Mouse (Mus musculus): ENCODE results near the gene Rpl28. TPM values are rescaled to one million over a fixed set of nuclear protein-coding genes. Genes with fewer than 3 reads are reported as not detected.

Rpl28 gene
- total RNA-seq (2021), result 100 to 1,000 TPM; 431 to 514 TPM
- long read RNA-seq, experiment 1, transcript Rpl28-201 (5 exons, 1,106 nt), result major isoform, 196 of 237 reads
- long read RNA-seq, experiment 1, transcript Rpl28-202 (4 exons, 772 nt), result minor isoform, 23 of 237 reads
- long read RNA-seq, experiment 1, partial matches to known transcripts, result 15 of 237 reads
- long read RNA-seq, experiment 1, other reads (novel, unspliced or antisense), result 1 of 237 reads
- long read RNA-seq, experiment 2, transcript Rpl28-202 (4 exons, 772 nt), result minor isoform, 25 of 322 reads
- long read RNA-seq, experiment 2, transcript Rpl28-201 (5 exons, 1,106 nt), result major isoform, 278 of 322 reads
- long read RNA-seq, experiment 2, partial matches to known transcripts, result 16 of 322 reads
- long read RNA-seq, experiment 2, other reads (novel, unspliced or antisense), result 2 of 322 reads

DNA sequence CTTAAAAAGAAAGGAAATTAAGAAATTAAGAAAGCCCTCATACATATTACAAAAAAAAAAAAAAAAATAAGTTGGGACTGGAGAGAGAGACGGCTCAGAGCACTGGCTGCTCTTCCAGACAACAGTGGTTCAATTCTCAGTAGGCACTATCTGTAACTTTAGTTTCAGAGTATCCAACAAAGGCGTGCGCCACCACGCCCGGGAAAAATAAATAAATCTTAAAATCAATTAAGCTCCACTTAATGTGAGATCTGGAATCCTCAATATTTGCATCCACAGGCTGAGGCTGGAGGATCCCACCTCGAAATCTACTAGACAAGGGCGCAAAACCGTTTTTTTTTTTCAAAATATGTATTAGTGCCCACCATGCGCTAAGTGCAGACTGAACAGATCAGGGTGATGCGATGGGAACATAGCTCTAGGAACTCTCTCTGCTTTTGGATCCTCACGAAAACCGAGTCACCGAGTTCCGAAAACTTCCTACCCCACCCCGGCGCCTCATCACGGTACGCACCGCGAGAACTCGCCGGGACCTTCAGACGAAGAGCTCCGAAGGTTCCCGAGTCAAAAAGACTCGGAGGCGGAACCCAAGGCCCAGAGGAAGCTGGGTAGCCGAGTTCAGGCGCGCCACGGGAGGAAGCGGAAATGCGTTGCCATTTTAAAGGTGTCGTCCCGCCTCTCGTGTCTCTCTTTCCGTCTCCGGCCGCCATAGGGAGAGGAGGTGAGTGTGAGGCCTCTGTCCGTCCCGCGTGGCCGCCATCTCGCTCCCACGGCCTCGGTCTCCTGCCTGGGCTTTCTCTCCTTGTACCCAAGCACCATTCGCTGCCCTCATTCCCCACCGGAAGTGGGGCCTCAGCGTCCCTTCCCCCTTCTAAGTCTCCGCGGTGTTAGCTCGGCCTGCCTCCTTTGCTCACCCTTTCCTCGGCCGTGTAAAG is at the start of gene Rpl28:
Gene Rpl28, plus strand, starts transcription at position 597 of the 935 bp plus-strand sequence.
- DNase-seq, result peak; percentile 88 to 94
- intact Hi-C loops (cut with DNase I), result loop anchor here (10.0 kb wide), 1 partner anchor 658 kb away; the partner anchor contains the start of gene Leng8

DNA sequence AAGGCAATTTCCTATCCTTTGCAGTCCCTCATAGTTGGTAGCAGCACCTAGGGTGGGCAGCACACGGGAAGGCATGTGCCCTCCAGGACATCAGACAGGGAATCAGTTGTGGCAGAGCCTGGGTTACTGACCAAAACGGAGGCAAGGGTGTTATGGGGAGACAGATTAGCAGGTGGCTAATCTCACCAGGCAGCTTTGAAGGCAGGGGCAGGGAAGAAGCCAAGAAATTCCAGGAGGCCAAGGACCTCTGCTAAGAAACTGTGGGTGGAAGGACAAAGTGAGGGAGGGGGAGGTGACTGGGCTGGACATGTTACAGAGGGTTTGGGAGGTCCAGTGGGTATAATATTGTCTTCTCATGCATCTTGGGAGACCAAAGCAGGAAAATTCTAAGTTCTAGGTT is 49.3 kb upstream of the Rpl28 start:
- no peak for DNase-seq
- intact Hi-C loops (cut with DNase I), result no loop called here

- intact Hi-C loops (cut with DNase I), result no loop called here
- DNase-seq, result no peak
Observed at GRCm38 (mm10) chr7:4744886-4745285, 47.8 kb upstream of the Rpl28 start.

DNA sequence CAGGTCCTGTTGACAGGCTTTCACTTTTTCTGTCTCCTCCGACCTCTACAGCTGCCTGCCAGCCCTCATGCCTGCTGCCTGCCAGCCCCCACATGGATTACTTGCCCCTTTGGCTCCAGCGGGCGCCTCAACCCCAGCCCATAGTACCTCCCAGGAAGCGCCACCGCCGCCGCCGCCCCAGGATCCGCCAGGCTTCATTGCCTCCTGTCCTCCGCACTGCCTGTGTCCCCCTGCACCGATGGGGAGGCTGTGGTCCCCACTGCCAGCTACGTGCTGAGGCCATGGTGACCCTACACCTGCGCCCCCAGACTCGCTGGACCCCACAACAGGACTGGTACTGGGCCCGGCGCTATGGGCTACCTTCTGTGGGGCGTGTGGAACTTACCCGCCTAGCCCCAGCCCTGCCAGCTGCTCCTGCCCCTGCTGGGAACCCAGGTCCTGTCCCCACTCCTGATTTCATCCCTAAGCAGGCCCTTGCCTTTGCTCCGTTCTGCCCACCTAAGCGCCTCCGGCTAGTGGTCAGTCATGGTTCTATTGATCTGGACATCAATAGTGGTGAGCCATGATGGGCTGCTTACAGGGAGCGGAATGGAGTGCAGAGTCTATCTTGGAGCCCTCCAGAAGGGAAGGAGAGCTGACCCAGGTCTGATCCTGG is 46.2 kb upstream of the Rpl28 start:
- no peak for DNase-seq
- intact Hi-C loops (cut with DNase I), result no loop called here

GRCm38 (mm10) chr7:4747156-4747899 is 45.3 kb upstream of the Rpl28 start:
- intact Hi-C loops (cut with DNase I), result no loop called here
- no peak for DNase-seq

GRCm38 (mm10) chr7:4748321-4748720 is 44.4 kb upstream of the Rpl28 start:
- intact Hi-C loops (cut with DNase I), result no loop called here
- DNase-seq, result no peak

GRCm38 (mm10) chr7:4749169-4749568 is 43.5 kb upstream of the Rpl28 start:
- no peak for DNase-seq
- intact Hi-C loops (cut with DNase I), result no loop called here

DNA sequence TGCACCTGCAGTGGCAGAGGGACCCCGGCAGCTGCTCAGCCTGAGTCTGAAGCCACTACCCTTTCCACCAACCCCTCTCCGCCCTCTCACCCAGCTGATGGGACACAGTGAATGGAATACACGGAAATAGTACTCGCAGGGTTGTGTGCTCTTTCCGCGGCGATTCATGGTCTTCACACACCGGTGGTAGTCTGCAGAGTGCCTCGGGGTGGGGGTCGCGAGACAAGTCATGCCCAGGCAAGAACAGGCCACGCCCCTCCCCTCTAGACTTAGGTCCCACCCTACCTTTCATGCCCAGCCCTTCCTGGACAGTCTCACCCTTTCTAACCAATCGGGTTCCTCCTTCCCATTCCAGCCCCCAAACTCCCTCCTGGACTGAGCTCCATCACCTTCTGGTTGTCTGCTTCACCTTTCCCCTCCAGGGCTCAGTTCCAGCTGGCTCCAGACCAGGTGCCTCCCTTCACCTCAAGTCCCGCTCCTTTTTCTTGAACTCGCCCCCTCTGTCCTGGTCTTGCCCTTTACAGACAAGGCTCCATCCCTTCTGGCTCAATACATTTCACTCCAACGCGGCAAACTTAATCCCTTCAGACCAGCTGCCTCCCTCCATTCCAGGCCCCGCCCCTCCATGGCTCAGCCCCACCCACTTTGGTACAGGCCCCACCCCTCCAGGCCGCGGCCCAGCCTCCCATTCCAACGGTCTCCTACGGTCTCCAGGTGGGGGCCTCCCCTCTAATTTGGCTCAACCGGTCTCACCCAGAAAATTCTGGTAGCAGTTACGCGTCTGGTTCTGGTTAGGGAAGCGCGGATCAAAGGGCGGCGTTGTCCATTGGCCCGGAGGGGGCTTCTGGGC is 40.5 kb upstream of the Rpl28 start:
- intact Hi-C loops (cut with DNase I), result no loop called here
- no peak for DNase-seq

- intact Hi-C loops (cut with DNase I), result no loop called here
- peak in 1 of 2 experiments; percentile 41 for DNase-seq
Observed at GRCm38 (mm10) chr7:4752821-4753570, 39.7 kb upstream of the Rpl28 start, which contains the start of gene Cox6b2. Gene Cox6b2 (minus strand): TSS chr7:4753094.

GRCm38 (mm10) chr7:4759670-4760069 is 33.0 kb upstream of the Rpl28 start:
- intact Hi-C loops (cut with DNase I), result no loop called here
- DNase-seq, result no peak

GRCm38 (mm10) chr7:4764946-4765710 is 27.5 kb upstream of the Rpl28 start:
- intact Hi-C loops (cut with DNase I), result no loop called here
- DNase-seq, result no peak

DNA sequence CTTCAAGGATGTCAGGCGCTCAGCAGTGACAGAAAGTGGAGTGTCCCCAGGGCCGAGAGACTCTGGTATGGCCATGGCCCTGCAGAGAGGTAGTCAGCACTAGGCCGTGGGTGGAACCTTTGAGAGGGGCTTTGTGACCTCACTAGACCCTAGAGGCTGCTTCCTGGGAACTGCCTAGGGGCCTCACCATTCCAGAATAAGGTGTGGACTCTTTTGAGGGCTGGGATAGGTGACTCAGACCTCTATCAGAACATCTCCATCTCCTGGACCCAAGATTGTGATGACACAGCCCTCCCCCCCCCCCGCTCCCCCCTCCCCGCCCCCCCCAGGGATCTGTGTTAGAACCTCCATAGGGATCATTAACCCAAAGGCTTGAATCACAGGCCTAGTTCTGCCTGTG is 21.5 kb upstream of the Rpl28 start, which contains the start of gene Fam71e2:
Gene Fam71e2, minus strand, starts transcription at position 101 of the 400 bp plus-strand sequence.
- DNase-seq, result no peak
- intact Hi-C loops (cut with DNase I), result no loop called here

- no peak for DNase-seq
- intact Hi-C loops (cut with DNase I), result no loop called here
Observed at GRCm38 (mm10) chr7:4776131-4776530, 16.5 kb upstream of the Rpl28 start.

GRCm38 (mm10) chr7:4776861-4777830 is 15.5 kb upstream of the Rpl28 start:
- intact Hi-C loops (cut with DNase I), result no loop called here
- DNase-seq, result peak; percentile 51 to 53

- intact Hi-C loops (cut with DNase I), result no loop called here
- DNase-seq, result no peak
Observed at GRCm38 (mm10) chr7:4777851-4778637, 14.6 kb upstream of the Rpl28 start.

- intact Hi-C loops (cut with DNase I), result no loop called here
- DNase-seq, result no peak
Observed at GRCm38 (mm10) chr7:4779921-4780320, 12.8 kb upstream of the Rpl28 start.

Data from gastrocnemius, postnatal 36 days (tissue).